Mouse (Mus musculus) inflammation-experienced regulatory T-cells, adult 16 weeks (primary cell): ENCODE results near the gene Lrrc4c. TPM values are rescaled to one million over a fixed set of nuclear protein-coding genes. Genes with fewer than 3 reads are reported as not detected.

Experiments used
- polyA plus RNA-seq: library from polyadenylated mRNA; unstranded; fragments of 100-300 nt; shearing (Covaris generic); gene quantifications from one replicate; pipeline ENCODE4 v1.2.1, GENCODE M21; 2017

The Lrrc4c gene
- polyA plus RNA-seq = not detected

DNA sequence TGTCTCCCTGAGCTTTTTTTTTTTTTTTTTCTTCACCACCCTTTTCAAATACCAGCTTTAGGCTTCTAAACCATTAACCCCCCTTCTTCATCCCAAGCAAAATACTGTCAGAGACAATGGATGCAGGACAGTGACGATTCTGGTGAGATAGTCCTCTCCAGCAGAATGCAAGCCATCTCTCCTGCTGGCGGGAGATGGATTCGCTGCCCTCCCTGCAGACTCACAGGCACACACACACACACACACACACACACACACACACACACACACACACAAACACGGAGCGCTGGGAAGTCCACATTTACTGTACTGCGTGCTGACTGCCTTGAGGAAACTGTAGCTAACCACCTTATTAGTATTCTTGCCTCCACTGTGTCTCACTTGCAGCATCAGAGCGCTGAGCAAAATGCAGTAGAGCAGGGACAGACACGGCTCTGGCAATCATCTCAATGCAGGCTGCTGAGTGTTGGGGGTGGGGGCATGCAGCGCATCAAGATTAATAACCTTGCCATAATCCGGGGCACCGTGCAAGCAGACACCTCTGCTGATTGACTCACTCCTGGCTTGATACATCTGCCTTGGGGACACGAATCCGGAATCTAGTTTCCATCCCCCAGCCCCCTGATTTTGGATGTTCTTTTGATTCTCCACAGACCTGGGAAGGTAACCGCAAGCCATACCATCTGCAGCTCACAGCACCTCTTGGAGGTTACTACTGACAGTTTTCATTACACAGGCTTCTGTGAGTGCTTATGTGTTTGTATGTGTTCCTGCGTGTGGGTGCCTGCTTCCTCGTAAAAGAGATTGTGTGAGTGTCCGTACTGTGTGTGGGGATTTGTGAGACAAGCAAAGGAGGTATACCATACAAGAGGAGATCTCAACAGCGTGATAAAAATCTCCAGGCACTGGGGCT is at the start of gene Lrrc4c:
Gene Lrrc4c (plus strand): TSS at position 783 of the 913 bp plus-strand sequence.

